Mouse (Mus musculus): ENCODE measurements around the gene Gm36028.

DNA sequence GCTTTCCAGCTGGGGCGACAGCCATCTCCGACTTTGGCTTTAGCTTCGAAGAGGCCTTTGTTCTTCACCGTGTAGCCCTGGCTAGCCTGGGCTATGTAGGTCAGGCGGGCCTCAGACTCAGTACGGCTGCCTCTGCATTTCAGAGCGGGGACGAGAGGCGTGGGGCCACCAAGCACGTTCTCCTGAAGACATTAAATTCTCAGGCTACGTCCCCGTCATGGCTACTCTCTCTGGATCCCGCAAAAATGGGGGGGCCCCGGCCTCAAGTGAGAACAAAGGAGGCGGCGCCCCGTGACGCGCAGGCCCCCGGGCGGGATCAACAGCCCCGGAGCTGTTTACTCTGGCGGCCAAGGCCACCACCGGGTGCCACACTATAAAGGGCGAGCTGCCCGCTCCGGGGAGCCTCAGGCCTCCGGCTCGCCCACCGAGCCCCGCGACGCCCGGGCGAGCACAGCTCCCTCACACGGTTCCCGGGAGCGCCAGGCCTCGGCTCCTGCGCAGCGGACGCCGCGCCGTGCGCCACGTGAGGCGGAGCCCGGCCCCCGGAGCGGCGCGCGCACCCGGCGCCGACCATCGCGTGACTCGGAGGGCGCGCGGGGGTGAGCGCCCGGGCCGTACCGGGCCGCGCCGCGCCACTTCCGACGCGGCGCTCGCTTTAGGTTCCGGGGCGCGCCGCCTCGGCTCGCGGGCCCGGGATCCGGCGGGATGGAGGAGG, 7.0 kb upstream of the Gm36028 start, which contains the start of gene Lrrc58:
- no peak for TF ChIP-seq CTCF (conservative IDR thresholded peaks at IDR 0.05; ENCODE audit: insufficient read depth, insufficient read length, low read depth, low read length)
- peak; percentile 2 for TF ChIP-seq POLR2A (IDR thresholded peaks at IDR 0.05; ENCODE audit: low read depth, low read length)
